ENCODE assay signal across 8 mouse cellular contexts in genomic region chr5:101664945-101665615, GRCm38 (mm10). TPM values are rescaled to one million over a fixed set of nuclear protein-coding genes. Genes with fewer than 3 reads are reported as not detected.
DNase-seq lines count a peak whose midpoint lies in the region; ATAC-seq lines count a peak whose summit lies in the region.

Gene Nkx6-1, minus strand, starts transcription at chr5:101664996.

- DNase-seq in urinary bladder, postnatal 14 days (ENCODE audit: low spot score): peak; percentile 74
- DNase-seq in urinary bladder, postnatal 10 days (ENCODE audit: low spot score): no peak
- DNase-seq in forebrain, embryonic 11.5 days (ENCODE audit: low spot score): peak; percentile 94
- DNase-seq in midbrain, embryonic 11.5 days (ENCODE audit: low spot score, missing footprints): peak; percentile 99
- DNase-seq in yolk sac, embryonic 10.5 days (ENCODE audit: low spot score): peak; percentile 88
- DNase-seq in left cerebral cortex, adult 11 months (ENCODE audit: low spot score): no peak

- H3K27ac ChIP-seq in forebrain, embryonic 11.5 days (ENCODE audit: low read depth, low read length): no peak within 1 kb of the TSS
- H3K27ac ChIP-seq in limb, embryonic 12.5 days: no peak within 1 kb of the TSS
- peak within 1 kb of the TSS; percentile 75 for H3K27ac ChIP-seq in midbrain, embryonic 11.5 days (ENCODE audit: low read depth, low read length)

- peaks cover 19% of the 10 kb centered on the region for H3K4me1 ChIP-seq in forebrain, embryonic 11.5 days (replicated peaks; ENCODE audit: control insufficient read depth, insufficient read depth, low read length)
- peaks cover 23% of the 10 kb centered on the region for H3K4me1 ChIP-seq in limb, embryonic 12.5 days (replicated peaks)
- H3K4me1 ChIP-seq in midbrain, embryonic 11.5 days (ENCODE audit: control insufficient read depth, insufficient read depth, low read length): peaks cover 21% of the 10 kb centered on the region

- peak; percentile 97 for ATAC-seq in forebrain, embryonic 11.5 days (replicated peaks; ENCODE audit: low FRiP score)
- peak; percentile 74 to 85 for ATAC-seq in hematopoietic stem cell, adult 5-6 weeks (replicated peaks in 1 of 2; ENCODE audit: insufficient read depth in 1 of 2, low FRiP score in 2 of 2, low TSS enrichment in 1 of 2, low read depth in 1 of 2, poor library complexity in 2 of 2, severe bottlenecking in 2 of 2)
- ATAC-seq in limb, embryonic 12.5 days (ENCODE audit: insufficient number of reproducible peaks, insufficient read depth, low FRiP score, low TSS enrichment, low read depth): peak; percentile 95
- peak; percentile 98 for ATAC-seq in midbrain, embryonic 11.5 days (ENCODE audit: low FRiP score)

- WGBS in forebrain, embryonic 11.5 days: 1% methylated on average over 39 of the region's 39 CpGs
- under 1% methylated on average over 39 of the region's 39 CpGs for WGBS in limb, embryonic 12.5 days
- WGBS in midbrain, embryonic 11.5 days: under 1% methylated on average over 39 of the region's 39 CpGs

- H3K9ac ChIP-seq in forebrain, embryonic 11.5 days (ENCODE audit: low read length): no peak within 1 kb of the TSS
- peak within 1 kb of the TSS; percentile 52 for H3K9ac ChIP-seq in limb, embryonic 12.5 days (replicated peaks)
- peak within 1 kb of the TSS; percentile 72 for H3K9ac ChIP-seq in midbrain, embryonic 11.5 days (ENCODE audit: low read length)

- no peaks in the 10 kb centered on the region for H3K36me3 ChIP-seq in forebrain, embryonic 11.5 days (ENCODE audit: control insufficient read depth, insufficient read depth, low read length)
- no peaks in the 10 kb centered on the region for H3K36me3 ChIP-seq in limb, embryonic 12.5 days
- no peaks in the 10 kb centered on the region for H3K36me3 ChIP-seq in midbrain, embryonic 11.5 days (ENCODE audit: control insufficient read depth, insufficient read depth, low read length)

- H3K4me2 ChIP-seq in forebrain, embryonic 11.5 days (ENCODE audit: low read depth, low read length, severe bottlenecking): peak within 1 kb of the TSS; percentile 60
- peak within 1 kb of the TSS; percentile 73 for H3K4me2 ChIP-seq in limb, embryonic 12.5 days
- peak within 1 kb of the TSS; percentile 56 for H3K4me2 ChIP-seq in midbrain, embryonic 11.5 days

- peak within 1 kb of the TSS; percentile 32 for H3K4me3 ChIP-seq in forebrain, embryonic 11.5 days (ENCODE audit: low read depth, low read length)
- H3K4me3 ChIP-seq in limb, embryonic 12.5 days (replicated peaks): peak within 1 kb of the TSS; percentile 45
- H3K4me3 ChIP-seq in midbrain, embryonic 11.5 days (ENCODE audit: low read depth, low read length): peak within 1 kb of the TSS; percentile 53

- no peaks in the 10 kb centered on the region for H3K9me3 ChIP-seq in forebrain, embryonic 11.5 days (ENCODE audit: control insufficient read depth, low read length)
- no peaks in the 10 kb centered on the region for H3K9me3 ChIP-seq in limb, embryonic 12.5 days
- H3K9me3 ChIP-seq in midbrain, embryonic 11.5 days (ENCODE audit: control insufficient read depth, low read length): no peaks in the 10 kb centered on the region

- peaks cover 87% of the 10 kb centered on the region for H3K27me3 ChIP-seq in forebrain, embryonic 11.5 days (ENCODE audit: control insufficient read depth, insufficient read depth, low read length)
- peaks cover 93% of the 10 kb centered on the region for H3K27me3 ChIP-seq in limb, embryonic 12.5 days
- H3K27me3 ChIP-seq in midbrain, embryonic 11.5 days (ENCODE audit: control insufficient read depth, insufficient read depth, low read length): peaks cover 85% of the 10 kb centered on the region

RNA-seq across cellular contexts. Expression of gene Nkx6-1, which starts in this region (rescaled TPM):
- polyA plus RNA-seq in forebrain, embryonic 11.5 days (2014; fragmentation: Nextera tagmentation; extraction: Ambion mirVana): 1.2 and 1.3 TPM in 2 replicates
- not detected in 2 replicates for total RNA-seq in hematopoietic stem cell, adult 5-6 weeks (2017)
- polyA plus RNA-seq in limb, embryonic 12.5 days (2016; fragmentation: Nextera tagmentation; extraction: Ambion mirVana): 0.13 TPM in 1 of 2 replicates, not detected in the other
- 9.3 and 10.5 TPM in 2 replicates for polyA plus RNA-seq in midbrain, embryonic 11.5 days (2014; fragmentation: Nextera tagmentation; extraction: Ambion mirVana)

Comparison
In these comparisons a context has a peak if more than half of its experiments do, and no peak if none do; other contexts are left out.
1. DNase-seq: peak in urinary bladder, postnatal 14 days (single experiment), forebrain, embryonic 11.5 days (single experiment), midbrain, embryonic 11.5 days (single experiment) and yolk sac, embryonic 10.5 days (single experiment); none in urinary bladder, postnatal 10 days (single experiment) and left cerebral cortex, adult 11 months (single experiment).
2. Peak in ATAC-seq in hematopoietic stem cell, adult 5-6 weeks; RNA of the gene not detected or under 1 TPM.
3. Peak in ATAC-seq, H3K4me3 ChIP-seq, H3K9ac ChIP-seq and H3K4me2 ChIP-seq in limb, embryonic 12.5 days; RNA of the gene not detected or under 1 TPM.
4. Peak in every context shown above with its lines, with median percentiles within 50 percentile points of each other: ATAC-seq, H3K4me2 ChIP-seq and H3K4me3 ChIP-seq.